Mouse (Mus musculus) erythroblast, embryonic 14.5 days (primary cell): ENCODE results near the gene Tmpo. TPM values are rescaled to one million over a fixed set of nuclear protein-coding genes. Genes with fewer than 3 reads are reported as not detected.

Experiments used
- H3K27me3 ChIP-seq: 2 replicates; pipeline ENCODE4 v1.6.1; 2012; ENCODE audit warnings: inconsistent platforms; ENCODE audit not compliant: control insufficient read depth
- H3K36me3 ChIP-seq: 2 replicates; pipeline ENCODE4 v1.6.1; 2012; ENCODE audit warnings: mild to moderate bottlenecking, inconsistent platforms; ENCODE audit not compliant: control insufficient read depth
- H3K4me1 ChIP-seq: 2 replicates; pipeline ENCODE4 v1.6.1; 2012; ENCODE audit warnings: inconsistent platforms; ENCODE audit not compliant: control insufficient read depth
- H3K4me3 ChIP-seq: replicated peaks from 2 replicates; pipeline ENCODE3; 2012; ENCODE audit warnings: moderate library complexity, mild to moderate bottlenecking, inconsistent platforms
- H3K9me3 ChIP-seq: 2 replicates; pipeline ENCODE4 v1.6.1; 2012; ENCODE audit warnings: low read length, inconsistent platforms, mixed read lengths; ENCODE audit not compliant: control insufficient read depth
- GATA1 ChIP-seq: IDR thresholded peaks from 2 replicates; pipeline ENCODE4 v1.6.1; 2012; ENCODE audit warnings: low read length, inconsistent platforms, mixed read lengths
- TAL1 ChIP-seq: IDR thresholded peaks from 3 replicates; pipeline ENCODE4 v1.6.1; 2012; ENCODE audit warnings: low read length, inconsistent platforms, mixed read lengths
- polyA plus RNA-seq: library from polyadenylated mRNA; stranded (reverse); fragments of >175 nt; gene quantifications from 2 replicates; pipeline ENCODE4 v1.2.3, GENCODE M21; 2012

The Tmpo gene
- polyA plus RNA-seq, 1 experiment, result 37.9 TPM

GRCm38 (mm10) chr10:91166890-91167289, 14.2 kb downstream of the Tmpo start:
- Histone ChIP-seq H3K9me3 (no peaks in the 10 kb centered on the region), H3K4me3 (peak overlapping the region; percentile 100), H3K36me3 (peaks cover 81% of the 10 kb centered on the region), H3K27me3 (no peaks in the 10 kb centered on the region), H3K4me1 (peaks cover 67% of the 10 kb centered on the region)
- no peak for TF ChIP-seq GATA1
- no peak for TF ChIP-seq TAL1

- peaks cover 91% of the 10 kb centered on the region for H3K36me3 ChIP-seq
- H3K4me1 ChIP-seq, result peaks cover 71% of the 10 kb centered on the region
- H3K9me3 ChIP-seq, result no peaks in the 10 kb centered on the region
- TF ChIP-seq TAL1 (no peak), GATA1 (no peak)
- no peaks in the 10 kb centered on the region for H3K27me3 ChIP-seq
- peak overlapping the region; percentile 7 for H3K4me3 ChIP-seq
These were observed 15.3 kb downstream of the Tmpo start for GRCm38 (mm10) chr10:91165850-91166249.

GRCm38 (mm10) chr10:91164491-91164890, 16.6 kb downstream of the Tmpo start:
- Histone ChIP-seq H3K27me3 (no peaks in the 10 kb centered on the region), H3K4me3 (no peak overlapping the region), H3K4me1 (peaks cover 71% of the 10 kb centered on the region), H3K9me3 (no peaks in the 10 kb centered on the region), H3K36me3 (peaks cover 100% of the 10 kb centered on the region)
- TF ChIP-seq TAL1 (no peak), GATA1 (no peak)

DNA sequence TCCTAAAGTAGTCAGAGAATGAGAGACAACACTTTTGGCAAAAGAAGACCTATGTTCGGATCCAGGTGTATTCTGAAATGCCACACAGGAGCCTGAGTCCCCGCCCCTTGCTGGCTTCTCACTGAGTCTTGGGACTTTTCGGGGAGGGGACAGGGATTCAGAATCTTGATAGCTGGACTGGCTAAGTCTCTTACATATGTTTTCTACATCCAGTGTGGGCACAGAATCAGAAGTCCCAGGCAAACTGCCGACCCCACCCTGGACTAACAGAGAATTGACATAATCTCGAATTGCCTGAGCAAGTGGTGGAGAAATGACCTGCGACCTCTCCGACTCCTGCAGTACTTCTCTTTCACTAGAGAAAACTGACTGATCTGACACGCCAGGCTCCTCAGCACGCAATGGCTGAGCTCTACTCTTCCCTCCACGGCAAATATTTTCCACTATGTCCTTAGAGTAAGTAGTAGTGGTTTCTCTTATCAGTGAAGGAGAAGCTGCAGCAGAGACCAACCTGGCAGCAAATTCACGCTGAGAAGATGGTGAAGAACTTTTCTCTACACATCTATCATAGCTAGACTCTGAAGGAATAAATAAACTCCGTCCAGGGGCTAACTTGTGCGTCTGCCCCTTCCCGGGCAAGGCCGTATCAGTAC, 18.5 kb downstream of the Tmpo start:
- TF ChIP-seq TAL1, result no peak
- TF ChIP-seq GATA1, result no peak
- H3K27me3 ChIP-seq, result no peaks in the 10 kb centered on the region
- no peaks in the 10 kb centered on the region for H3K9me3 ChIP-seq
- H3K36me3 ChIP-seq, result peaks cover 100% of the 10 kb centered on the region
- H3K4me3 ChIP-seq, result peak overlapping the region; percentile 3
- peaks cover 59% of the 10 kb centered on the region for H3K4me1 ChIP-seq

GRCm38 (mm10) chr10:91162077-91162476, 19.0 kb downstream of the Tmpo start:
- peaks cover 53% of the 10 kb centered on the region for H3K4me1 ChIP-seq
- peak; percentile 57 for TF ChIP-seq TAL1
- TF ChIP-seq GATA1, result peak; percentile 9; the same call in 1 of the 2 replicates
- H3K4me3 ChIP-seq, result no peak overlapping the region
- H3K9me3 ChIP-seq, result no peaks in the 10 kb centered on the region
- H3K36me3 ChIP-seq, result peaks cover 100% of the 10 kb centered on the region
- H3K27me3 ChIP-seq, result no peaks in the 10 kb centered on the region

GRCm38 (mm10) chr10:91161006-91161405, 20.1 kb downstream of the Tmpo start:
- Histone ChIP-seq H3K27me3 (no peaks in the 10 kb centered on the region), H3K9me3 (no peaks in the 10 kb centered on the region), H3K4me3 (no peak overlapping the region), H3K36me3 (peaks cover 100% of the 10 kb centered on the region), H3K4me1 (peaks cover 42% of the 10 kb centered on the region)
- TF ChIP-seq GATA1 (no peak), TAL1 (no peak)

- Histone ChIP-seq H3K36me3 (peaks cover 100% of the 10 kb centered on the region), H3K4me1 (peaks cover 28% of the 10 kb centered on the region), H3K4me3 (no peak overlapping the region), H3K27me3 (no peaks in the 10 kb centered on the region), H3K9me3 (no peaks in the 10 kb centered on the region)
- TF ChIP-seq TAL1 (no peak), GATA1 (no peak)
These were observed 22.7 kb downstream of the Tmpo start for GRCm38 (mm10) chr10:91158442-91158841.

DNA sequence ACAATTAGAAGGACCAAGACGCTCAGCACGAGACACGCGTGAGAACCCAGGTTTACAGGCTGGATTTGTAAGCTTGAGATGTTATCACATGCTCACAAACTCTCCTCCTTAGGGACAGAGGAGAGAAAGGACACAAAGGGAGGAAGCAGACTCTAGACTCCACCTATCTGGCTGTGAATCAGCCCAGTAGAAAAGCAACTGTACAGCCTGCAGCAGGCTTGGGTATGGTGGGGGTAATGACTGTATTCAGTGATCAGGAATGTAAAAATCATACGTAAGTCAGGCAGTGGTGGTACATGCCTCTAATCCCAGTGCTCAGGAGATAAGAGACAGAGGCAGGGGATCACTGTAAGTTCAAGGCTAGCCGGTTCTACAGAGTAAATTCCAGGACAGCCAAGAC, 24.8 kb downstream of the Tmpo start:
- TF ChIP-seq TAL1 (no peak), GATA1 (no peak)
- Histone ChIP-seq H3K9me3 (no peaks in the 10 kb centered on the region), H3K27me3 (no peaks in the 10 kb centered on the region), H3K4me1 (peaks cover 8% of the 10 kb centered on the region), H3K4me3 (no peak overlapping the region), H3K36me3 (peaks cover 100% of the 10 kb centered on the region)

GRCm38 (mm10) chr10:91153894-91154503, 27.1 kb downstream of the Tmpo start:
- TF ChIP-seq TAL1 (no peak), GATA1 (no peak)
- no peak overlapping the region for H3K4me3 ChIP-seq
- peaks cover 100% of the 10 kb centered on the region for H3K36me3 ChIP-seq

More at GRCm38 (mm10) chr10:91153894-91154503, 27.1 kb downstream of the Tmpo start:
- peaks cover 6% of the 10 kb centered on the region for H3K4me1 ChIP-seq
- no peaks in the 10 kb centered on the region for H3K27me3 ChIP-seq
- H3K9me3 ChIP-seq, result no peaks in the 10 kb centered on the region
